In genomic region chr2:48098931-48099531, GRCm38 (mm10) we compare ENCODE assay signal across 9 mouse cellular contexts.
DNase-seq lines count a peak whose midpoint lies in the region; ATAC-seq lines count a peak whose summit lies in the region.
"Had no signal": no experiment of that assay in that cellular context is flagged by ENCODE, and none has a peak within 500 bp of the region (broad histone marks: within the 10 kb centered on the region; RNA-seq: fewer than 3 reads in every experiment).

No protein-coding gene starts in this region.

- H3K27ac ChIP-seq in forebrain, embryonic 11.5 days (ENCODE audit: low read depth, low read length) = no peak overlapping the region; the same call in 1 of the 2 replicates
- no peak overlapping the region for H3K27ac ChIP-seq in midbrain, embryonic 14.5 days (replicated peaks; ENCODE audit: low read depth, low read length)
- H3K27ac ChIP-seq: embryonic facial prominence, embryonic 15.5 days had no signal

- H3K9ac ChIP-seq in forebrain, embryonic 11.5 days (ENCODE audit: low read length) = no peak overlapping the region; the same call in 1 of the 2 replicates
- H3K9ac ChIP-seq in midbrain, embryonic 14.5 days (replicated peaks; ENCODE audit: low read length) = no peak overlapping the region
- H3K9ac ChIP-seq: embryonic facial prominence, embryonic 15.5 days had no signal

- no peaks in the 10 kb centered on the region for H3K9me3 ChIP-seq in forebrain, embryonic 11.5 days (ENCODE audit: control insufficient read depth, low read length)
- no peaks in the 10 kb centered on the region for H3K9me3 ChIP-seq in midbrain, embryonic 14.5 days (ENCODE audit: control insufficient read depth, low read length)
- H3K9me3 ChIP-seq: embryonic facial prominence, embryonic 15.5 days had no signal

- no peak overlapping the region for H3K4me3 ChIP-seq in forebrain, embryonic 11.5 days (ENCODE audit: low read depth, low read length)
- no peak overlapping the region for H3K4me3 ChIP-seq in midbrain, embryonic 14.5 days (replicated peaks; ENCODE audit: low read depth, low read length)
- H3K4me3 ChIP-seq: embryonic facial prominence, embryonic 15.5 days had no signal

- peak; percentile 54 for DNase-seq in forebrain, embryonic 11.5 days (ENCODE audit: low spot score)
- DNase-seq in layer of hippocampus, adult 9-10 months (ENCODE audit: low spot score) = peak; percentile 47
- peak; percentile 11 for DNase-seq in midbrain, embryonic 14.5 days
- no peak for DNase-seq in heart, postnatal 4 days
- no peak for DNase-seq in ovary, postnatal 14 days (ENCODE audit: low spot score)
- DNase-seq in ovary, postnatal 10 days (ENCODE audit: low spot score) = no peak
- DNase-seq in testis, postnatal 10 days (ENCODE audit: low spot score) = no peak

- no peaks in the 10 kb centered on the region for H3K27me3 ChIP-seq in forebrain, embryonic 11.5 days (ENCODE audit: control insufficient read depth, insufficient read depth, low read length)
- H3K27me3 ChIP-seq in midbrain, embryonic 14.5 days (ENCODE audit: control insufficient read depth, insufficient read depth, low read length) = no peaks in the 10 kb centered on the region
- H3K27me3 ChIP-seq: embryonic facial prominence, embryonic 15.5 days had no signal

- WGBS in forebrain, embryonic 11.5 days = 39% methylated on average over 8 of the region's 8 CpGs
- WGBS in midbrain, embryonic 14.5 days = 34% methylated on average over 8 of the region's 8 CpGs

- H3K4me1 ChIP-seq in forebrain, embryonic 11.5 days (replicated peaks; ENCODE audit: control insufficient read depth, insufficient read depth, low read length) = peaks cover 3% of the 10 kb centered on the region; the same call in 1 of the 2 replicates
- H3K4me1 ChIP-seq in midbrain, embryonic 14.5 days (ENCODE audit: control insufficient read depth, insufficient read depth, low read length) = 0 out of 2 replicates have a peak, but pooled peaks cover 6% of the 10 kb centered on the region
- H3K4me1 ChIP-seq: embryonic facial prominence, embryonic 15.5 days had no signal

- H3K4me2 ChIP-seq in forebrain, embryonic 11.5 days (ENCODE audit: low read depth, low read length, severe bottlenecking) = no peak overlapping the region
- H3K4me2 ChIP-seq in midbrain, embryonic 14.5 days (ENCODE audit: low read length) = no peak overlapping the region
- H3K4me2 ChIP-seq: embryonic facial prominence, embryonic 15.5 days had no signal

- H3K36me3 ChIP-seq in forebrain, embryonic 11.5 days (ENCODE audit: control insufficient read depth, insufficient read depth, low read length) = no peaks in the 10 kb centered on the region
- H3K36me3 ChIP-seq in midbrain, embryonic 14.5 days (ENCODE audit: control insufficient read depth, insufficient read depth, low read length) = no peaks in the 10 kb centered on the region
- H3K36me3 ChIP-seq: embryonic facial prominence, embryonic 15.5 days had no signal

- peak; percentile 96 for ATAC-seq in cerebellum, adult (ENCODE audit: insufficient number of reproducible peaks, low FRiP score, low TSS enrichment)
- peak; percentile 83 for ATAC-seq in forebrain, embryonic 11.5 days (replicated peaks; ENCODE audit: low FRiP score)
- peak; percentile 54 for ATAC-seq in midbrain, embryonic 14.5 days (ENCODE audit: low FRiP score, low TSS enrichment)

Comparison
In these comparisons a context has a peak if more than half of its experiments do, and no peak if none do; other contexts are left out.
1. DNase-seq: peak in forebrain, embryonic 11.5 days (single experiment), layer of hippocampus, adult 9-10 months (single experiment) and midbrain, embryonic 14.5 days (single experiment); none in heart, postnatal 4 days (single experiment), ovary, postnatal 14 days (single experiment), ovary, postnatal 10 days (single experiment) and testis, postnatal 10 days (single experiment).
2. Peak in every context shown above with its lines, with median percentiles within 50 percentile points of each other: ATAC-seq.